Mouse (Mus musculus) kidney, adult 18-20 months (tissue): Measurements from ENCODE around the gene Iffo2.

Experiments
- DNase-seq: peaks from one replicate; pipeline ENCODE4 v3.0.0; 2021

The Iffo2 gene

GRCm38 (mm10) chr4:139646916-139647315, 116.6 kb downstream of the Iffo2 start:
- no peak for DNase-seq

DNA sequence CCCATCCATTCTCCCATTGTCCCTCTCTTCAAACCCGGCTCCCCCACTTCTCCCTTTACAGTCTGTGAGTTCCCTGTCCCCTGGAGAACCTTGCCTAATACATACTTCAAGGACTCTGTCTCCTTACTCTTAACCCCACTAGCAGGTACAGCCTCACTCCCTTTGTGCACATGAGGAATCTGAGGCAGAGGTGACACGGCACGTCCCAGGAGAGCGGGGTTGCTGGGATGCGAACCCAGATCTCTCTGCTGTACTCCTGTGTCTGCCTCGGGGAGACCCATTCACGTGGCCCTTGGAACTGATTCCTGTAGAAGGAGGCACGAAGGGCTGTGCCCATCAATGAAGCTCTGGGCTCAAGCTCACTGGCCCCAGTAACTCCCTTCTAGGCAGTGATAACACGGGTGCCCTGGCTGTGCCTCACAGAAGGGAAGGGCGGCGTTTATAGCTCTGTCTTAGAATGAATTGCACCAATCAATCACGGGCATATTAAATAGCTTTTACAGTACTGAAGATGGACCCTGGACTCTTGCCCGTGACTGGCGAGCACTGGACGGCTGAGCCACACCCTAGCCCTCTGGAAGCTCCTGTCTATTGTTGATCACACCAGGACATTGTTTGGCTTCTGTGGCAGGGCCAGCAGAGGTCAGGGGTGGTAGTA, 119.9 kb downstream of the Iffo2 start:
- DNase-seq: no peak

DNA sequence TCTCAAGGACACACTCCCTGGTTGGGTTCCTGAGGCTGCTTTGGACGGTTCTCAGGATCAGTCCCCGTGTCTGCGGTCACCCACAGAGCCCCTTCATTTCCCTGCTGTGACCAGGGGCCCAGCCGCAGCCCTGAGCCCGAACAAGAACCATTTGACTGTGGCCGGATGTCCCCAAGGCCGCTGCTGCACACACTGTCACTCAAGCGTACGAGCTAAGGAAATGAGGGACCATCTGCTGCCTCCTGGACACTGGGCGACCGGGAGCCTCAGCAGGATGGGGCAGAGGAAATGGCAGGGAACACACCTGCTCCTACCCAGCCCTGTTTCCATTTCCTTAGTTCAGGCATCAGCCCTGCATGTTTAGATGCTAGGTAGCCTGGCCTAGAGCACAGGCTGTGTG, 120.6 kb downstream of the Iffo2 start:
- no peak for DNase-seq

DNA sequence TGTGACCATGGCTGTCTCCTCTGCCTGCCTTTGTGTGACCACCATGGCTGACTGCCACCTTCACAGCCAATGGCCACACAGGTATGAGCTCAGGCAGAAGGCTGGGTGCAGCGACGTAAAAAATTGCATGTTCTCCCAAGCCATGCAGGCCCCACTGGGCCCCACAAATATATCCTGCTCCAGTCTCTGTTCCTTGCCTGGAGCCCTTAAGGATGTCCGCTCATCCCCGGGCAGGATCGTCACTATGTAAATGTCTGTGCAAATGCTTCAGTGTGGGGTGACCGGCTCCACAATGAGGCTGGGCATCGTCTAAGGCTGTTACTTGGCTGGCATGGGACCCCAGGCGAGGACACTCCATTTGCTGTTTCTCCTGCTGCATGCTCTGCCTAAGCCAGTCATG, 122.9 kb downstream of the Iffo2 start, which contains the start of gene Tas1r2:
Gene Tas1r2, plus strand, starts transcription at position 301 of the 400 bp plus-strand sequence.
- no peak for DNase-seq

GRCm38 (mm10) chr4:139661897-139662296, 131.5 kb downstream of the Iffo2 start:
- no peak for DNase-seq

DNA sequence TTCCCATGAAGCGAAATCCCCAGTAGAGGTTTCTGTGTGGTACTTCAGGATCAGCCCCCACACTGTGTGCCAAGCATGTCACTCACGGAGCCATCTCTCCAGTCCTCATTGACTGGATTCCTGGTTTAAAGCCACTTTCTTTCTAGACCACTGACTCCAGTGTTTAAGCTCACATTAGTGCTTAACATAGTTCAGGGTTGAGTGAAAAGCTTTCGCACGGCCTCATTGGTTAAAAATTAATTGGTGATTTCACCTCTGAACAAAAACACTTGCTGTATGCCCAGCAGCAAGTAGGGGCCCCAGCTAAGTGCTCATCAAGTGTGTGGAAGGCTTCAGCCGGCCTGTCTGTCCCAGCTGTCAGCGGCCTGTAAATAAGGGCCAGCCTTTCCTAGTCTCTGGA, 137.3 kb downstream of the Iffo2 start:
- DNase-seq: peak; percentile 39

DNA sequence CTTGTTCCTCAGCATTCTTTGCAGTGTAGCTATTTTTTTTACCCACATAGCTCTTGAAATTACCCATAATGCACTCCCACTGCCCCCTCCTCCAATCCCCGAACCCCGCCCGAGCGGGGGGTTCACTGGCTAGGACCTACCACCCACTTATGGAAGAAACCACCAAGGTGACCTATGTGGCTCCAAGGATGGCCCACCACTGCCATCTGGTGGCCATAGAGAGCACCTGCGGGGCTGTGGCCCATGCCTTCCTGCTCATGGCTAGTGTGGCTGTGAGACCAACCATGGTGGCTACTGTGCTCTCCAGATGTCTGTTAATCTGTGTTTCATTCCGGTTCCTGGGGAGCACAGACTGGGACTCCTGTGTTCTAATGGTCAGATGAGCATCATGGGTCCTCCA, 139.5 kb downstream of the Iffo2 start:
- peak; percentile 72 for DNase-seq
